Mouse (Mus musculus) hindbrain, embryonic 11.5 days (tissue): Measurements from ENCODE around the gene Dlgap1. TPM values are rescaled to one million over a fixed set of nuclear protein-coding genes. Genes with fewer than 3 reads are reported as not detected.

ENCODE experiments used
- ATAC-seq: fragments of 200-750 bp; cut with Nextera tagmentation; 2 replicates; pipeline ENCODE4 v1.8.0; 2017; ENCODE audit warnings: mild to moderate bottlenecking, moderate TSS enrichment, moderate library complexity; ENCODE audit not compliant: low FRiP score
- DNase-seq: peaks from one replicate; pipeline ENCODE4 v3.0.0-alpha.2; 2015; ENCODE audit warnings: low spot score
- H3K27ac ChIP-seq: fragments of 300-500 bp; sonication (generic); 2 replicates; pipeline ENCODE4 v1.5.1; 2014; ENCODE audit warnings: mild to moderate bottlenecking, low read depth, low read length
- H3K27me3 ChIP-seq: fragments of 300-500 bp; sonication (generic); 2 replicates; pipeline ENCODE4 v1.6.1; 2014; ENCODE audit warnings: mild to moderate bottlenecking, low read length, moderate library complexity, mixed read lengths; ENCODE audit not compliant: control insufficient read depth, insufficient read depth
- H3K36me3 ChIP-seq: fragments of 300-500 bp; sonication (generic); 2 replicates; pipeline ENCODE4 v1.6.1; 2014; ENCODE audit warnings: mild to moderate bottlenecking, low read length, moderate library complexity, mixed read lengths; ENCODE audit not compliant: control insufficient read depth, insufficient read depth
- H3K4me1 ChIP-seq: fragments of 300-500 bp; sonication (generic); replicated peaks from 2 replicates; pipeline ENCODE4 v1.6.1; 2014; ENCODE audit warnings: low read length, mixed read lengths; ENCODE audit not compliant: control insufficient read depth, insufficient read depth
- H3K4me2 ChIP-seq: fragments of 300-500 bp; sonication (generic); replicated peaks from 2 replicates; pipeline ENCODE4 v1.6.1; 2014; ENCODE audit warnings: mild to moderate bottlenecking, low read depth, low read length
- H3K4me3 ChIP-seq: fragments of 300-500 bp; sonication (generic); 2 replicates; pipeline ENCODE4 v1.5.1; 2014; ENCODE audit warnings: low read depth, low read length
- H3K9ac ChIP-seq: fragments of 300-500 bp; sonication (generic); 2 replicates; pipeline ENCODE4 v1.6.1; 2014; ENCODE audit warnings: low read depth, low read length
- H3K9me3 ChIP-seq: fragments of 300-500 bp; sonication (generic); 2 replicates; pipeline ENCODE4 v1.6.1; 2016; ENCODE audit warnings: low read length; ENCODE audit not compliant: control insufficient read depth
- WGBS: fragments of 180-500 bp; shearing (Covaris S2); extraction: QIAGEN DNeasy Blood & Tissue Kit; methylation state at CpG from one replicate; pipeline ENCODE4 v1.1.7; 2014; 5-methylcytosine and 5-hydroxymethylcytosine counted together
- polyA plus RNA-seq: library from polyadenylated mRNA; unstranded; fragments of >200 nt; fragmentation: Nextera tagmentation; extraction: Ambion mirVana; gene quantifications from 2 replicates; pipeline ENCODE4 v1.2.1, GENCODE M21; 2014

Gene Dlgap1
- polyA plus RNA-seq, 1 experiment from 2014 or later = 4.4 TPM

DNA sequence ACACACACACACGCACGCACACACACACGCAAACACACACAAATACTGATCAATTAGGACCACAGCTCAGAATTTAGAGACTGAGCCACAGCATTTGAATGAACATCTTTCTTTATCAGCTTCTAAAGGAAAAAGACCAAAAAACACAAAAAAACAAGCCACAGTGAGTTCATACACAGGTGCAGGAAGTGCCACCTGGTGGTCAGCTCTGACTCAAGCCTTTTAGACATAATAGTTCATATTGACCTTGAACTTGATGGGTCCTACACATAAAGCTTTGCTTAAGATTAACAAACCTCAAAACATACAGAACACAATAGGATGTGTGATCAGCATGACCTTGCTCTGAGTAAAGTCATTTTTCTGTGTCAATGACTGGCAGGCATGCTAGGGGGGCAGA lies 814.4 kb downstream of the Dlgap1 start:
- Histone ChIP-seq H3K4me1 (no peaks in the 10 kb centered on the region), H3K4me2 (no peak overlapping the region), H3K27ac (no peak overlapping the region), H3K9ac (no peak overlapping the region), H3K36me3 (no peaks in the 10 kb centered on the region), H3K9me3 (no peaks in the 10 kb centered on the region), H3K4me3 (no peak overlapping the region), H3K27me3 (no peaks in the 10 kb centered on the region)
- WGBS = 94% methylated on average over 3 of the region's 3 CpGs
- ATAC-seq (no peak), DNase-seq (no peak)

DNA sequence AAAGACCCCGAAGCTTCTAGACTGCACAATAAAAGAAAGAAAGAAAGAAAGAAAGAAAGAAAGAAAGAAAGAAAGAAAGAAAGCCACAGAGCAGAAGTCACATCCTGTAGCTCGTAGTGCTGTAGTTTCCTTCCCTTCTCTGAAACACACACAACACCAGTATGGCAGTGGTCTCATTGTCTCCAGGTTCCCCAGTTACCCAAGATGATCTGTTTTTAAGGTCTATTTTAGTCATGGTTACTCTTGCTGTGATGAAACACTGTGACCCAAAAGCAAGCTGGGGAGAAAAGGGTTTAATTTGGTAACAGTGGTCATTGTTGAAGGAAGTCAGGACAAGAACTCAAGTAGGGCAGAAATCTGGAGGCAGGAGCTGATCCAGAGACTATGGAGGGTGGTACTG lies 818.5 kb downstream of the Dlgap1 start:
- Histone ChIP-seq H3K4me2 (no peak overlapping the region), H3K9ac (no peak overlapping the region), H3K27me3 (no peaks in the 10 kb centered on the region), H3K4me1 (no peaks in the 10 kb centered on the region), H3K27ac (no peak overlapping the region), H3K9me3 (no peaks in the 10 kb centered on the region), H3K36me3 (no peaks in the 10 kb centered on the region), H3K4me3 (no peak overlapping the region)
- DNase-seq (no peak), ATAC-seq (no peak)
- 82% methylated on average over 2 of the region's 2 CpGs for WGBS

DNA sequence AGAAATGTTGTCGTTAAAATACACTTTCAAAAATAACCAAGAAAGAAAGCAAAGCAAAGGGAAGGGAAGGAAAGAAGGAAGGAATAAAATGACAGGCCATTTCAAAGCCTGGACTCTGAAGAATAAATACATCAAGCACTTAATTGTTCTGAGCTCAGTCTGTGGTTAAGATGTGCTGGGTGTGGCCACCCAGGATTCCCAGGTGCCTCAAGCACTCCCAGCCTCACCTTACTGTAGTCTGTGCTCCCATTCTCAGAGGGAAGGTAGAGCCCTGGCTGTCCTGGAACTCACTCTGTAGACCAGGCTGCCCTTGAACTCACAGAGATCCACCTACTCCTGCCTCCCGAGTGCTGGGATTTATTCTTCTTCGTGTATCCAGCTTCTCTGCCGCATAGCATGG lies 821.9 kb downstream of the Dlgap1 start:
- Histone ChIP-seq H3K4me2 (no peak overlapping the region), H3K9ac (no peak overlapping the region), H3K36me3 (no peaks in the 10 kb centered on the region), H3K27ac (no peak overlapping the region), H3K4me3 (no peak overlapping the region), H3K27me3 (no peaks in the 10 kb centered on the region), H3K4me1 (peaks cover 6% of the 10 kb centered on the region; the same call in 1 of the 2 replicates), H3K9me3 (no peaks in the 10 kb centered on the region)
- DNase-seq (no peak), ATAC-seq (no peak)
- 96% methylated on average over 4 of the region's 4 CpGs for WGBS

DNA sequence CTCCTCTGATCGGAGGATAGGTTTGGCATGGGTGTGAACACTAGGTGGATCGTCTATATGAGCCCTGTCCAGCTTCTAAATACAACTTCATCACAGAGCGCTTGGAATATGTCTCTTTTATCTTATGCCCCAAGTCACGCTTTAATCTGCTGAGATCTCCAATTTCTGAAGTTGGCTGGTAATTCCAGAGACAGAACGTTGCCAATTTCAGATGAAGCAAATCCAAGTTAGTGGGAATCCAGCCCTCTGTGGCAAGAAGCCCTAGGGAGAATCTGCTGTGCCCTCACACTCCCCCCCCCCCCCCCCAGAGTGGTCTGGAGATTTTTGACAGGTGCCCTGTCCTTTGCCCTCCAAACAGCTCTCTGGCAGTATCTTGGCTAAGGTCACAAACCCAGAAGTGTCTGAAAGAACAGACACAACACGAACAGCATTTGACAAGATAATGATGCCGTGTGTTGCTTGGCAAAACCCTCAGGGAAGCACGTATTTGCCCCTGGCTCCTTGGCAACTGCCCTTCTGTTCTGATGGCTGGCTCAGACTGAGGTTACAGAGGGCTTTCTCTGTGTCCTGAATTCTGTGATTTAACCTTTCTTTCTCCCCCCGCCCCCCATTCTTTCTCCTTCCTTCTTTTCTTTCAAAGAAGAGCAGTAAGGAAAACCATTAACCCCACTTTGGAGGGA lies 822.9 kb downstream of the Dlgap1 start:
- whole genome bisulfite sequencing = 75% methylated on average over 9 of the region's 9 CpGs

DNA sequence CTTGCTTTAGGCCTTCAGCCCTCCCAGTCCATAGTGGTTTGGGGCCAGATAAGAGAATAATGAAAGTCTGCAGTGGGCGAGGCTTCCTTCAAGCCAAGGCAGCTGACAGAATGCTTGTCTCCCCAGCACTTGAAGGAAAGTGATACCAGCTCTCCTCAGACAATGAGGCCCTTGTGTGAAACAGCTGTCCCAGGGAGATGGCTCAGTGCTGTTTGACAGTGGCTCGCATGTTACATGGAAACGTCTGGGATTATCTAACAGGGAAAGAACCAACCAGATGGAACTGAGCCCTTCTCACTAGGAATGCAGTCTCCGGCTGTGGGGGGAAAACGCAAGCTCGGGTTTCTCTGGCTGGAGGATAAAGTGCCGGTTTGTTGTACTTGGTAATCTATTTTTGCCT lies 825.4 kb downstream of the Dlgap1 start:
- H3K9me3 ChIP-seq = no peaks in the 10 kb centered on the region
- 0 out of 2 replicates have a peak overlapping the region, but pooled peaks have one; percentile 20 for H3K9ac ChIP-seq
- ATAC-seq (peak; percentile 87), DNase-seq (peak; percentile 67)
- no peak overlapping the region for H3K4me3 ChIP-seq
- peak overlapping the region; percentile 58 for H3K27ac ChIP-seq
- H3K4me1 ChIP-seq = peaks cover 6% of the 10 kb centered on the region; the same call in 1 of the 2 replicates
- 12% methylated on average over 7 of the region's 7 CpGs for WGBS
- H3K4me2 ChIP-seq = no peak overlapping the region
- H3K36me3 ChIP-seq = no peaks in the 10 kb centered on the region
- H3K27me3 ChIP-seq = no peaks in the 10 kb centered on the region

More for the DNA sequence above, 822.9 kb downstream of the Dlgap1 start:
- Histone ChIP-seq H3K4me3 (no peak overlapping the region), H3K9me3 (no peaks in the 10 kb centered on the region), H3K4me1 (peaks cover 6% of the 10 kb centered on the region; the same call in 1 of the 2 replicates), H3K36me3 (no peaks in the 10 kb centered on the region), H3K27me3 (no peaks in the 10 kb centered on the region), H3K9ac (no peak overlapping the region), H3K27ac (no peak overlapping the region), H3K4me2 (no peak overlapping the region)
- no peak for ATAC-seq
- DNase-seq = no peak

DNA sequence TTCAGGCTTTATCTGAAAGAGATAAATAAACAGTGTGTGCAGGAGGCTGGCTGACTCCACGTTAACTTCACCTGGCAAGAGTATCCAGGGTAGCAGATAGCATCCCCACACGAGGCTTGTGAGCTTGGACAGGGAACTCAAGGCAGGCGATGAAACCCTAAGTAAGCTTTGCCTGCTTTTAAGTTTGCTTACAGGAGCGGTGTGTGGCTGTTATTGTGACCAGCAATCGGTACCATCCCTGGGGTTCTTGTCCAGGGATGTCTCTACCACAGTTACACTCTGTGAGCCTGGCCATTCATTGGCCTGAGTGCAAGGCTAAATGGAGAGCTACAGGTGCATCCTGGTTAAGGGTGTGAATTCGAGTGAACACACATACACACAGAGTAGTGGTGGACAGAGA lies 825.8 kb downstream of the Dlgap1 start:
- Histone ChIP-seq H3K27me3 (no peaks in the 10 kb centered on the region), H3K4me2 (no peak overlapping the region), H3K9ac (no peak overlapping the region), H3K36me3 (no peaks in the 10 kb centered on the region), H3K4me3 (no peak overlapping the region), H3K27ac (peak overlapping the region; percentile 58), H3K4me1 (peaks cover 6% of the 10 kb centered on the region; the same call in 1 of the 2 replicates), H3K9me3 (no peaks in the 10 kb centered on the region)
- ATAC-seq (peak; percentile 20; the same call in 1 of the 2 replicates), DNase-seq (no peak)
- 54% methylated on average over 6 of the region's 6 CpGs for WGBS

DNA sequence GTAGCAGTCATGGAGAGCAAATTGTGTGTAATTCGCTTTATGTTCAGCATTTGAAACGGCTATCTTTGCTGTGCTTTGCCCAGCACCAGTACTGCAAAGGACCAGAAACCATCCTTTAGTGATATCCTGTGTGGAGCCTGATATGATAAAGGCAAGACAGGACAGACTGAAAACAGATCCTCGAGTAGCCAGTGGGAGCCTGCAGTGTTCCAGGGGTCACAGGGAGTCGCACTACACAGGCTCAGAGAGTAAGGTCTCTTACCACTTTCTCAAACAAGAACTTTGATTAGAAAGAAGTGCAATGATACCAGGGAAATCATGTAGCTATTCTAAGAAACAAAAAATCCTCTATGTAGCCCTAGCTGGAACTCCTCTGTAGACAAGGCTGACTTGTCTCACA lies 826.3 kb downstream of the Dlgap1 start:
- DNase-seq (no peak), ATAC-seq (no peak)
- Histone ChIP-seq H3K36me3 (no peaks in the 10 kb centered on the region), H3K9me3 (no peaks in the 10 kb centered on the region), H3K27me3 (no peaks in the 10 kb centered on the region), H3K4me3 (no peak overlapping the region), H3K4me2 (no peak overlapping the region), H3K27ac (no peak overlapping the region), H3K4me1 (peaks cover 6% of the 10 kb centered on the region; the same call in 1 of the 2 replicates), H3K9ac (no peak overlapping the region)
- 73% methylated on average over 4 of the region's 4 CpGs for WGBS

DNA sequence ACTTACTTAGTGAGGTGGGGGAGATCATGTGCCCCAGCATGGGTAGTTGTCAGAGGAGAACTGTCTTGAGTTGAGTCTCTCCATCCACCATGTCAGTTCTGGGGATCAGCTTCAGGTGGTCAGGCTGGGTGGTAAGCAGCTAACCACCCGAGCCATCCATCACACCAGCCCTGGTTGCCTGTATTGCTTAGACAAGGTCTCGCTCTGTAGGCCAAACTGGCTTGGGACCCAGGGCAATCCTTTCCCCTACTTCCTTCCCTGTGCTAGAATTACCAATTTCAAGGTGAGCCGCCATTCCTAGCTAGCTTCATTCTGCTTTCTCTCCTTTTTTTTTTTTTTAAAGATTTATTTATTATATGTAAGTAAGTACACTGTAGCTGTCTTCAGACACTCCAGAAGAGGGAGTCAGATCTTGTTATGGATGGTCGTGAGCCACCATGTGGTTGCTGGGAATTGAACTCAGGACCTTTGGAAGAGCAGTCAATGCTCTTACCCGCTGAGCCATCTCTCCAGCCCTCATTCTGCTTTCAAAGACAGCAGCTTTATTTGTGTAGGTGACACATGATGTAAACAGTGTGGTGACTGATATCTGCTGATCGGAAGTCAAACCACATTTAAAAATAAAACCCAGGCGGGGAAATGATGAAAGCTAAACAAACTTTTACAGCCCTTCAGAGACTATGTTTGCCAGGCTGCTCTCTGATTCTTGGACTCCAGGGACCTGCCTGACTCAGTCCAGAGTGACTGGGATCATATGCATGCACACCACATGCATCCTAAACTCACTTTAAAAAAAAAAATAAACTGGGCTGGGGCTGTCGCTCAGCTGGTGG lies 828.3 kb downstream of the Dlgap1 start:
- no peaks in the 10 kb centered on the region for H3K27me3 ChIP-seq
- no peaks in the 10 kb centered on the region for H3K9me3 ChIP-seq
- ATAC-seq (no peak), DNase-seq (no peak)
- no peak overlapping the region for H3K9ac ChIP-seq
- WGBS = 82% methylated on average over 8 of the region's 8 CpGs
- H3K4me2 ChIP-seq = no peak overlapping the region
- H3K4me1 ChIP-seq = peaks cover 6% of the 10 kb centered on the region; the same call in 1 of the 2 replicates
- H3K4me3 ChIP-seq = no peak overlapping the region
- no peak overlapping the region for H3K27ac ChIP-seq
- H3K36me3 ChIP-seq = no peaks in the 10 kb centered on the region

DNA sequence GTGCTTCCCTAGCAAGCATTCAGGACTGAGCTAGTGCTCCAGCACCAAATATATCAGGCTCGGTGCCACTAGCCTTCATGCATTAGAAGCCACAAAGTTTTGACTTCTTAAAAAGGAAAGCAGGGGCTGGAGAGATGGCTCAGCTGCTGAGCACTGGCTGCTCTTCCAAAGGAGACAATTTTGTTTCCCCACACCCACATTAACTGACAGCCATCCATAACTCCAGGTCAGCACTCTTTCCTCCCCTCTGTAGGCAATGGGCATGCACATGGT lies 828.8 kb downstream of the Dlgap1 start:
- H3K9ac ChIP-seq = no peak overlapping the region
- no peak overlapping the region for H3K27ac ChIP-seq
- ATAC-seq = no peak
- peaks cover 6% of the 10 kb centered on the region; the same call in 1 of the 2 replicates for H3K4me1 ChIP-seq
- no peaks in the 10 kb centered on the region for H3K27me3 ChIP-seq
- H3K4me2 ChIP-seq = no peak overlapping the region
- no peak overlapping the region for H3K4me3 ChIP-seq
- DNase-seq = no peak
- 80% methylated on average over 1 of the region's 1 CpGs for WGBS
- no peaks in the 10 kb centered on the region for H3K9me3 ChIP-seq
- no peaks in the 10 kb centered on the region for H3K36me3 ChIP-seq
